Mouse (Mus musculus) forebrain, embryonic 11.5 days (tissue): ENCODE measurements around the gene Asic2. TPM values are rescaled to one million over a fixed set of nuclear protein-coding genes. Genes with fewer than 3 reads are reported as not detected.

Source experiments
- ATAC-seq: fragments of 200-750 bp; cut with Nextera tagmentation; replicated peaks from 2 replicates; pipeline ENCODE4 v1.8.0; 2017; ENCODE audit warnings: moderate TSS enrichment; ENCODE audit not compliant: low FRiP score
- DNase-seq: peaks from one replicate; pipeline ENCODE4 v3.0.0-alpha.2; 2017; ENCODE audit warnings: low spot score
- H3K27ac ChIP-seq: fragments of 300-500 bp; sonication (generic); 2 replicates; pipeline ENCODE4 v1.5.1; 2014; ENCODE audit warnings: low read depth, low read length
- H3K27me3 ChIP-seq: fragments of 300-500 bp; sonication (generic); 2 replicates; pipeline ENCODE4 v1.6.1; 2014; ENCODE audit warnings: mild to moderate bottlenecking, low read length, mixed read lengths; ENCODE audit not compliant: control insufficient read depth, insufficient read depth
- H3K36me3 ChIP-seq: fragments of 300-500 bp; sonication (generic); 2 replicates; pipeline ENCODE4 v1.6.1; 2014; ENCODE audit warnings: mild to moderate bottlenecking, low read length, moderate library complexity, mixed read lengths; ENCODE audit not compliant: control insufficient read depth, insufficient read depth
- H3K4me1 ChIP-seq: fragments of 300-500 bp; sonication (generic); replicated peaks from 2 replicates; pipeline ENCODE4 v1.6.1; 2014; ENCODE audit warnings: low read length, mixed read lengths; ENCODE audit not compliant: control insufficient read depth, insufficient read depth
- H3K4me2 ChIP-seq: fragments of 300-500 bp; sonication (generic); 2 replicates; pipeline ENCODE4 v1.6.1; 2014; ENCODE audit warnings: low read depth, mild to moderate bottlenecking, low read length, moderate library complexity, mixed read lengths; ENCODE audit not compliant: severe bottlenecking
- H3K4me3 ChIP-seq: fragments of 300-500 bp; sonication (generic); 2 replicates; pipeline ENCODE4 v1.5.1; 2014; ENCODE audit warnings: low read depth, low read length
- H3K9ac ChIP-seq: fragments of 300-500 bp; sonication (generic); 2 replicates; pipeline ENCODE4 v1.6.1; 2014; ENCODE audit warnings: low read length
- H3K9me3 ChIP-seq: fragments of 300-500 bp; sonication (generic); 2 replicates; pipeline ENCODE4 v1.6.1; 2016; ENCODE audit warnings: low read length, mixed read lengths; ENCODE audit not compliant: control insufficient read depth
- WGBS: fragments of 180-500 bp; shearing (Covaris S2); extraction: QIAGEN DNeasy Blood & Tissue Kit; methylation state at CpG from one replicate; pipeline ENCODE4 v1.1.7; 2014; 5-methylcytosine and 5-hydroxymethylcytosine counted together
- polyA plus RNA-seq: library from polyadenylated mRNA; unstranded; fragments of >200 nt; fragmentation: Nextera tagmentation; extraction: Ambion mirVana; gene quantifications from 2 replicates; pipeline ENCODE4 v1.2.1, GENCODE M21; 2014

The Asic2 gene
- polyA plus RNA-seq, 1 experiment from 2014 or later = 0.94 TPM

- 67% methylated on average over 13 of the region's 13 CpGs for WGBS
- ATAC-seq = no peak
- no peak overlapping the region for H3K4me2 ChIP-seq
- H3K4me3 ChIP-seq = no peak overlapping the region
- no peaks in the 10 kb centered on the region for H3K36me3 ChIP-seq
- DNase-seq = peak; percentile 59
- no peaks in the 10 kb centered on the region for H3K9me3 ChIP-seq
- no peaks in the 10 kb centered on the region for H3K27me3 ChIP-seq
- H3K4me1 ChIP-seq = no peaks in the 10 kb centered on the region
- H3K27ac ChIP-seq = no peak overlapping the region
- H3K9ac ChIP-seq = no peak overlapping the region
Observed at GRCm38 (mm10) chr11:81239966-81240681, 728.1 kb downstream of the Asic2 start.

- ATAC-seq (no peak), DNase-seq (no peak)
- H3K4me3 ChIP-seq = no peak overlapping the region
- no peak overlapping the region for H3K9ac ChIP-seq
- 70% methylated on average over 2 of the region's 2 CpGs for WGBS
- no peaks in the 10 kb centered on the region for H3K9me3 ChIP-seq
- no peaks in the 10 kb centered on the region for H3K36me3 ChIP-seq
- no peak overlapping the region for H3K27ac ChIP-seq
- no peaks in the 10 kb centered on the region for H3K27me3 ChIP-seq
- H3K4me1 ChIP-seq = no peaks in the 10 kb centered on the region
- H3K4me2 ChIP-seq = no peak overlapping the region
Observed at GRCm38 (mm10) chr11:81239091-81239490, 729.2 kb downstream of the Asic2 start.

GRCm38 (mm10) chr11:81236070-81236469 is 732.2 kb downstream of the Asic2 start:
- no peak overlapping the region for H3K27ac ChIP-seq
- ATAC-seq (no peak), DNase-seq (no peak)
- no peak overlapping the region for H3K4me3 ChIP-seq
- no peaks in the 10 kb centered on the region for H3K4me1 ChIP-seq
- no peak overlapping the region for H3K4me2 ChIP-seq
- WGBS = 90% methylated on average over 2 of the region's 2 CpGs
- H3K27me3 ChIP-seq = no peaks in the 10 kb centered on the region
- no peak overlapping the region for H3K9ac ChIP-seq
- no peaks in the 10 kb centered on the region for H3K36me3 ChIP-seq
- H3K9me3 ChIP-seq = no peaks in the 10 kb centered on the region

GRCm38 (mm10) chr11:81223361-81223760 is 744.9 kb downstream of the Asic2 start:
- H3K4me3 ChIP-seq = no peak overlapping the region
- H3K4me2 ChIP-seq = no peak overlapping the region
- WGBS = 86% methylated on average over 9 of the region's 9 CpGs
- no peaks in the 10 kb centered on the region for H3K36me3 ChIP-seq
- H3K27me3 ChIP-seq = no peaks in the 10 kb centered on the region
- H3K9me3 ChIP-seq = no peaks in the 10 kb centered on the region
- H3K9ac ChIP-seq = no peak overlapping the region
- no peak overlapping the region for H3K27ac ChIP-seq
- no peaks in the 10 kb centered on the region for H3K4me1 ChIP-seq
- DNase-seq = no peak
- ATAC-seq = no peak

GRCm38 (mm10) chr11:81220786-81221185 is 747.5 kb downstream of the Asic2 start:
- DNase-seq = no peak
- H3K4me3 ChIP-seq = no peak overlapping the region
- H3K4me2 ChIP-seq = no peak overlapping the region
- no peaks in the 10 kb centered on the region for H3K4me1 ChIP-seq
- no peak overlapping the region for H3K27ac ChIP-seq
- no peaks in the 10 kb centered on the region for H3K36me3 ChIP-seq
- WGBS = 84% methylated on average over 4 of the region's 4 CpGs
- no peak for ATAC-seq
- no peaks in the 10 kb centered on the region for H3K27me3 ChIP-seq
- no peaks in the 10 kb centered on the region for H3K9me3 ChIP-seq
- H3K9ac ChIP-seq = no peak overlapping the region

GRCm38 (mm10) chr11:81205471-81205870 is 762.8 kb downstream of the Asic2 start:
- WGBS = 78% methylated on average over 4 of the region's 4 CpGs
- Histone ChIP-seq H3K9ac (no peak overlapping the region), H3K27me3 (no peaks in the 10 kb centered on the region), H3K9me3 (no peaks in the 10 kb centered on the region), H3K4me1 (no peaks in the 10 kb centered on the region), H3K4me2 (no peak overlapping the region), H3K4me3 (no peak overlapping the region), H3K36me3 (no peaks in the 10 kb centered on the region), H3K27ac (no peak overlapping the region)
- DNase-seq (no peak), ATAC-seq (no peak)

GRCm38 (mm10) chr11:81202578-81202977 is 765.7 kb downstream of the Asic2 start:
- Histone ChIP-seq H3K27me3 (no peaks in the 10 kb centered on the region), H3K9ac (no peak overlapping the region), H3K9me3 (no peaks in the 10 kb centered on the region), H3K4me1 (no peaks in the 10 kb centered on the region), H3K36me3 (no peaks in the 10 kb centered on the region), H3K27ac (no peak overlapping the region), H3K4me2 (no peak overlapping the region), H3K4me3 (no peak overlapping the region)
- ATAC-seq (no peak), DNase-seq (no peak)
- 86% methylated on average over 5 of the region's 5 CpGs for WGBS

GRCm38 (mm10) chr11:81193856-81194255 is 774.4 kb downstream of the Asic2 start:
- no peaks in the 10 kb centered on the region for H3K9me3 ChIP-seq
- no peak overlapping the region for H3K4me3 ChIP-seq
- DNase-seq (no peak), ATAC-seq (no peak)
- no peaks in the 10 kb centered on the region for H3K4me1 ChIP-seq
- WGBS = 53% methylated on average over 4 of the region's 4 CpGs
- H3K36me3 ChIP-seq = no peaks in the 10 kb centered on the region
- no peak overlapping the region for H3K9ac ChIP-seq
- H3K27me3 ChIP-seq = no peaks in the 10 kb centered on the region
- no peak overlapping the region for H3K27ac ChIP-seq
- no peak overlapping the region for H3K4me2 ChIP-seq

GRCm38 (mm10) chr11:81192155-81192554 is 776.1 kb downstream of the Asic2 start:
- Histone ChIP-seq H3K4me1 (no peaks in the 10 kb centered on the region), H3K9ac (no peak overlapping the region), H3K27ac (no peak overlapping the region), H3K4me2 (no peak overlapping the region), H3K4me3 (no peak overlapping the region), H3K27me3 (no peaks in the 10 kb centered on the region), H3K36me3 (no peaks in the 10 kb centered on the region), H3K9me3 (no peaks in the 10 kb centered on the region)
- no peak for ATAC-seq
- peak; percentile 9 for DNase-seq
- WGBS = 72% methylated on average over 4 of the region's 4 CpGs
